Mouse (Mus musculus) C2C12 (cell line): ENCODE results near the gene Paox. TPM values are rescaled to one million over a fixed set of nuclear protein-coding genes. Genes with fewer than 3 reads are reported as not detected.

Experiments used
- H3K27me3 ChIP-seq: one replicate; pipeline ENCODE4 v1.6.1; 2011; ENCODE audit not compliant: control insufficient read depth, insufficient read depth, insufficient read length
- H3K36me3 ChIP-seq: one replicate; pipeline ENCODE4 v1.6.1; 2011; ENCODE audit not compliant: control insufficient read depth, insufficient read depth
- H3K4me3 ChIP-seq: one replicate; pipeline ENCODE4 v1.5.1; 2011; ENCODE audit warnings: mild to moderate bottlenecking, control low read depth; ENCODE audit not compliant: poor library complexity, insufficient read depth, severe bottlenecking
- H3K79me2 ChIP-seq: one replicate; pipeline ENCODE4 v1.6.1; 2011; ENCODE audit not compliant: control insufficient read depth, insufficient read depth
- H3K79me3 ChIP-seq: one replicate; pipeline ENCODE4 v1.6.1; 2011; ENCODE audit warnings: low read depth, control low read depth
- H3ac ChIP-seq: one replicate; pipeline ENCODE3; 2011; ENCODE audit warnings: low read depth; ENCODE audit not compliant: control insufficient read depth, insufficient read length
- CEBPB ChIP-seq: IDR thresholded peaks from one replicate; pipeline ENCODE4 v1.6.1; 2011; ENCODE audit warnings: low read depth, mild to moderate bottlenecking, control low read depth, moderate library complexity
- CTCF ChIP-seq: IDR thresholded peaks from one replicate; pipeline ENCODE4 v1.5.1; 2011; ENCODE audit not compliant: control insufficient read depth, insufficient read depth, insufficient read length
- FOSL1 ChIP-seq: IDR thresholded peaks from one replicate; pipeline ENCODE4 v1.8.0; 2011; ENCODE audit warnings: mild to moderate bottlenecking, low read length; ENCODE audit not compliant: poor library complexity, insufficient read depth, severe bottlenecking
- MAX ChIP-seq: IDR thresholded peaks from one replicate; pipeline ENCODE4 v1.6.1; 2011; ENCODE audit warnings: mild to moderate bottlenecking, control low read depth
- MYOD1 ChIP-seq: IDR thresholded peaks from one replicate; pipeline ENCODE4 v1.6.1; 2011; ENCODE audit warnings: low read depth; ENCODE audit not compliant: control insufficient read depth, insufficient read length
- MYOG ChIP-seq: IDR thresholded peaks from one replicate; pipeline ENCODE4 v1.6.1; 2011; ENCODE audit not compliant: control insufficient read depth, insufficient read length; ENCODE audit errors: extremely low read depth
- USF1 ChIP-seq: IDR thresholded peaks from one replicate; pipeline ENCODE4 v1.6.1; 2011; ENCODE audit warnings: low read depth, mild to moderate bottlenecking, control low read depth, moderate library complexity
- polyA plus RNA-seq: library from polyadenylated mRNA; unstranded; fragments of >200 nt; fragmentation: generic; extraction: Trizol; gene quantifications from one replicate; pipeline ENCODE4 v1.2.1, GENCODE M21; 2012; ENCODE audit warnings: missing spikeins

The Paox gene
- polyA plus RNA-seq, 1 experiment, result 10.1 TPM

GRCm38 (mm10) chr7:140170863-140171262, 55.3 kb downstream of the Paox start:
- Histone ChIP-seq H3K79me3 (no peaks in the 10 kb centered on the region), H3K79me2 (no peaks in the 10 kb centered on the region), H3K4me3 (no peak overlapping the region), H3ac (no peak overlapping the region), H3K36me3 (no peaks in the 10 kb centered on the region), H3K27me3 (no peaks in the 10 kb centered on the region)
- TF ChIP-seq FOSL1 (no peak), USF1 (no peak), CEBPB (no peak), MAX (no peak), MYOD1 (no peak)

GRCm38 (mm10) chr7:140172936-140173335, 57.3 kb downstream of the Paox start, which contains the start of gene Olfr523:
Olfr523 (plus strand) TSS chr7:140173217.
- TF ChIP-seq FOSL1, result no peak
- TF ChIP-seq MAX, result no peak
- no peak for TF ChIP-seq CEBPB
- Histone ChIP-seq H3K27me3 (peaks cover 7% of the 10 kb centered on the region), H3K79me2 (no peaks in the 10 kb centered on the region), H3K4me3 (no peak within 1 kb of the TSS), H3K36me3 (no peaks in the 10 kb centered on the region), H3K79me3 (no peaks in the 10 kb centered on the region), H3ac (no peak within 1 kb of the TSS)

- TF ChIP-seq FOSL1 (no peak), CEBPB (no peak), MAX (no peak), USF1 (no peak), MYOD1 (no peak), CTCF (no peak), MYOG (no peak)
- no peaks in the 10 kb centered on the region for H3K79me3 ChIP-seq
Observed at GRCm38 (mm10) chr7:140179176-140179575, 63.6 kb downstream of the Paox start.

GRCm38 (mm10) chr7:140180692-140181091, 65.1 kb downstream of the Paox start:
- no peaks in the 10 kb centered on the region for H3K79me2 ChIP-seq
- no peak overlapping the region for H3ac ChIP-seq
- no peaks in the 10 kb centered on the region for H3K79me3 ChIP-seq
- TF ChIP-seq CTCF (no peak), CEBPB (no peak), USF1 (no peak), MYOG (no peak), MYOD1 (no peak), MAX (no peak), FOSL1 (no peak)
- no peaks in the 10 kb centered on the region for H3K36me3 ChIP-seq
- peaks cover 10% of the 10 kb centered on the region for H3K27me3 ChIP-seq
- H3K4me3 ChIP-seq, result no peak overlapping the region

More at GRCm38 (mm10) chr7:140179176-140179575, 63.6 kb downstream of the Paox start:
- Histone ChIP-seq H3ac (no peak overlapping the region), H3K4me3 (no peak overlapping the region), H3K27me3 (peaks cover 10% of the 10 kb centered on the region), H3K36me3 (no peaks in the 10 kb centered on the region), H3K79me2 (no peaks in the 10 kb centered on the region)

GRCm38 (mm10) chr7:140184206-140184605, 68.6 kb downstream of the Paox start:
- Histone ChIP-seq H3K27me3 (peaks cover 4% of the 10 kb centered on the region), H3K79me3 (no peaks in the 10 kb centered on the region), H3K4me3 (no peak overlapping the region)

More at GRCm38 (mm10) chr7:140184206-140184605, 68.6 kb downstream of the Paox start:
- Histone ChIP-seq H3ac (no peak overlapping the region), H3K36me3 (no peaks in the 10 kb centered on the region), H3K79me2 (no peaks in the 10 kb centered on the region)
- TF ChIP-seq CTCF, result no peak
- no peak for TF ChIP-seq MYOD1
- no peak for TF ChIP-seq MAX
- TF ChIP-seq FOSL1, result no peak
- TF ChIP-seq USF1, result no peak
- TF ChIP-seq MYOG, result no peak
- no peak for TF ChIP-seq CEBPB

Other genes with a start within 250 kb of the Paox start
- not detected for gene Kndc1, start 221.1 kb upstream of the Paox start, polyA plus RNA-seq
- gene Utf1, start 172.0 kb upstream of the Paox start, polyA plus RNA-seq, result not detected
- 0.08 TPM for gene 6430531B16Rik, start 137.0 kb upstream of the Paox start, polyA plus RNA-seq
- gene Adam8, start 123.2 kb upstream of the Paox start, polyA plus RNA-seq, result 3.7 TPM
- 55.8 TPM for gene Zfp511, start 79.4 kb upstream of the Paox start, polyA plus RNA-seq
- 31.7 TPM for gene Tubgcp2, start 79.1 kb upstream of the Paox start, polyA plus RNA-seq
- 0.01 TPM for gene Msx3, start 66.7 kb upstream of the Paox start, polyA plus RNA-seq
- not detected for gene Caly, start 33.3 kb upstream of the Paox start, polyA plus RNA-seq
- gene Prap1, start 22.4 kb upstream of the Paox start, polyA plus RNA-seq, result not detected
- 21.5 TPM for gene Fuom, start 13.4 kb upstream of the Paox start, polyA plus RNA-seq
- 149 TPM for gene Echs1, start 677 bp downstream of the Paox start, polyA plus RNA-seq
- gene Mtg1, start 21.8 kb downstream of the Paox start, polyA plus RNA-seq, result 16.9 TPM
- gene Sprn, start 39.1 kb downstream of the Paox start, polyA plus RNA-seq, result not detected
- not detected for gene Olfr522, start 49.0 kb downstream of the Paox start, polyA plus RNA-seq
- not detected for gene Olfr523, start 57.4 kb downstream of the Paox start, polyA plus RNA-seq
- not detected for gene Olfr524, start 90.2 kb downstream of the Paox start, polyA plus RNA-seq
- gene Cd163l1, start 102.5 kb downstream of the Paox start, polyA plus RNA-seq, result not detected
- not detected for gene 5830411N06Rik, start 131.5 kb downstream of the Paox start, polyA plus RNA-seq
- gene Olfr525, start 205.1 kb downstream of the Paox start, polyA plus RNA-seq, result not detected
- gene Olfr527, start 218.2 kb downstream of the Paox start, polyA plus RNA-seq, result not detected
- not detected for gene Olfr60, start 245.9 kb downstream of the Paox start, polyA plus RNA-seq